Mouse (Mus musculus) testis, adult 2 months (tissue): ENCODE measurements around the gene Keap1.

Experiments used
- CTCF ChIP-seq: fragments of 200-500 bp; IDR thresholded peaks from 2 replicates; pipeline ENCODE4 v1.5.1; 2012; ENCODE audit warnings: low read depth, mild to moderate bottlenecking, inconsistent platforms, low read length, moderate library complexity; ENCODE audit not compliant: control insufficient read depth, insufficient read depth, insufficient replicate concordance
- POLR2A ChIP-seq: fragments of 200-500 bp; IDR thresholded peaks from 2 replicates; pipeline ENCODE4 v1.6.1; 2012; ENCODE audit warnings: low read depth, mild to moderate bottlenecking, inconsistent platforms, low read length, moderate library complexity; ENCODE audit not compliant: control insufficient read depth

DNA sequence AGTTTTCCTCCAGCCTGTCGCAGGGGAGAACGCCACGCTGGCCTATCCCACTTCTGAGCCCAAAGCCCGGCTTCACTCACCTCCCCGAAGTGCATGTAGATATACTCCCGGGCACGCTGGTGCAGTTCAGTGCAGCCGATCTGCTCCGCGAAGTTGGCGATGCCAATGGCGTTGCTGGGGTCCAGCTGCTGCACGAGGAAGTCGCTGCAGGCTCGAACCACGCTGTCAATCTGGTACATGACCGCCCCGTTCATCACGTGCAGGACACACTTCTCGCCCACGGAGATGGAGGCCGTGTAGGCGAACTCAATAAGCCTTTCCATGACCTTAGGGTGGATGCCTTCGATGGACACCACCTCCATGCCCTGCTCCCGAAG lies 2.2 kb downstream of the Keap1 start:
- TF ChIP-seq CTCF (no peak), POLR2A (no peak)
